Mouse (Mus musculus) gastrocnemius, postnatal 14 days (tissue): ENCODE results near the gene Ptpru. TPM values are rescaled to one million over a fixed set of nuclear protein-coding genes. Genes with fewer than 3 reads are reported as not detected.

Experiments
- DNase-seq: peaks from one replicate; pipeline ENCODE4 v3.0.0; 2021; ENCODE audit warnings: mixed read lengths
- intact Hi-C: fragments of 180-260 bp; cut with DNase I; formaldehyde crosslinking; loops from one replicate; pipeline ENCODE4 v1.15.1; 2025; ENCODE audit warnings: low total_unique reads
- long read RNA-seq, 2 experiments: library from polyadenylated mRNA; stranded (forward); transcript quantifications; one replicate each; pipeline ENCODE4 v2.0.0; 2021
- total RNA-seq, 2 experiments: library from RNA; stranded (reverse); gene quantifications; 2 replicates each; pipeline ENCODE4 v1.2.3; 2021

Ptpru gene
- total RNA-seq, result 1 to 10 TPM; 1.1 to 1.5 TPM
- long read RNA-seq, experiment 1, result 0 reads
- long read RNA-seq, experiment 2, partial matches to known transcripts, result 0 of 1 reads
- long read RNA-seq, experiment 2, other reads (novel, unspliced or antisense), result 1 of 1 reads

- DNase-seq, result peak; percentile 89
- intact Hi-C loops, result loop anchor here (2.0 to 10.0 kb wide), 5 partner anchors 53 to 876 kb away; no protein-coding TSS in a partner anchor
These were observed at the start of gene Ptpru for GRCm38 (mm10) chr4:131837872-131838524. TSS of gene Ptpru (minus strand) at chr4:131838288.

DNA sequence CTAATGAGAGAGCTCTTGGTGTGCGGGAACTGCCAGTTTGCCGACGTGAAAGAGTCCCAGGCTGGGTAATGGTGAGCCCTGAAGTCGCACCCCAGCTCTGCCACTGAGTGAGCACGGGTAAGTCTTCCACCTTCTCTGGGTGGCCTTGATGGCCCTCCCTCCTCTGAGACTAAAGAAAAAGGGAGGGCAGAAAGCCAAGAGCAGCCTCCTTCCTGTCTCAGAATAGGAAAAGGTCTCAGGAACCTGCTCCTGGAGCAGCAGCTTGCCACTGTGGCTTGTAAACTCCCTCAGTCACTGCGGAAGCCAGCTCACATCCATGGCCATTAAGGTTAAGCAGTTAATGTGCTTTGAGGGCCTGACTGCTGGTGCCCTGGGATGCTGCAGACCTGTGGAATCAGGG lies 47.3 kb upstream of the Ptpru start:
- no peak for DNase-seq
- intact Hi-C loops, result no loop called here

- DNase-seq, result no peak
- intact Hi-C loops, result no loop called here
These were observed 45.5 kb upstream of the Ptpru start for GRCm38 (mm10) chr4:131883571-131883970.

- intact Hi-C loops, result no loop called here
- DNase-seq, result no peak
These were observed 43.2 kb upstream of the Ptpru start for GRCm38 (mm10) chr4:131881306-131881705.

DNA sequence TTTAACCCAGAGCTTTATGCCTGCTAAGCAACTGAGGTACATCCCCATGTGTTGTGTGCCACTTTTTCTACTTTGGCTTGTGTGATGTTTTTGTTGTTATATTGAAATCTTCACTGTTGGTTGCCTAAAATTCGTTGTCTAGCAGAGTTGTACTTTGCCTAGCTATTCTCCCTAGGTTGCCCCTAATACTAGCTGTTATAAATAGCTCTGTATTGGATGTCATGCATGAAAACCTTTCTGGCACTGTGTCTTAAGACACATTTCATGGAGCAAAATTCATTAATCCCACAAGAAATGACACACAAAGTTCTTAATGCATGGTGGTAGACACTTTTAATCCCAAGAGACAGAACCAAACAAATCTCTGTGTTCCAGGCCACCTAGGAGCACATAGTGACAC lies 41.6 kb upstream of the Ptpru start:
- DNase-seq, result no peak
- intact Hi-C loops, result no loop called here

GRCm38 (mm10) chr4:131876836-131877235 lies 38.7 kb upstream of the Ptpru start:
- intact Hi-C loops, result no loop called here
- no peak for DNase-seq

- DNase-seq, result no peak
- intact Hi-C loops, result no loop called here
These were observed 37.2 kb upstream of the Ptpru start for GRCm38 (mm10) chr4:131875242-131875641.

DNA sequence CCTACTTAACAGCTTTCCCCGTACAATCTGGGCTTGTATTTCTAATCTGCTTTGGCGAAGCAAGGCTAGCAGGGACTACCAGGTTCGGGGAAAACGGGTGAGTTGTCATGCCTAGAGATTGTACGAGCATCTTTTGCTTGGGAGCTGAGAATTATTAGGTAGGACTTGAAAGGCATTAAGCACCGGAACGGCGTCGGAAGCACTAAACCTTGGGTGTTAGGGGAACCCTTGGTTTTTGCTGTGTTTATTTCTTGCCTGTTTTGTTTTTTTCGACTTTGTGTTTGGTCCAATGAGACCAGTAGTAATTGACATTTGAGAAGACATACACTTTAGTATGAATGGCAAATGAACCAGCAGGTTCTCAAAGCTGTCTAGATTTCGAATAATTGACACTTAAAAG lies 36.5 kb upstream of the Ptpru start:
- intact Hi-C loops, result no loop called here

DNA sequence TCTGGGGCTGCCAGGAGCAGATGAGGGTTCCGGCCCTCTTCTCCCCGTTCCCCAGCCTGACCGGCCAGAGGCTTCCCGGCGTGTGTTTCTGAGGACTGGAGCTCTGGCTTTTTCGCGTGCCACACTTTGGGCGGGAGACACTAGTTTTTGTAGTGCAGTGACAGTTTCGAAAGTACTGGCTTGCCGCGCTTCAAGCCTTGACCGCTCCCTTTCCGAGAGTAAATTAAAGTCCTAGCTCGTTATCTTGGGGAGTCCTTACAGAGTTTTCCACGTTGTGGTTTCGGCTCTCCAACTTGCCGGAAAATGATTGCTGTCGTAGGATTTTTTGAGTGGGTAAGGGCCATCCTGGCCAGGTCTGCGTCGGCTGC lies 36.1 kb upstream of the Ptpru start:
- DNase-seq, result no peak
- intact Hi-C loops, result no loop called here

More for the DNA sequence above, 36.5 kb upstream of the Ptpru start:
- DNase-seq, result no peak

DNA sequence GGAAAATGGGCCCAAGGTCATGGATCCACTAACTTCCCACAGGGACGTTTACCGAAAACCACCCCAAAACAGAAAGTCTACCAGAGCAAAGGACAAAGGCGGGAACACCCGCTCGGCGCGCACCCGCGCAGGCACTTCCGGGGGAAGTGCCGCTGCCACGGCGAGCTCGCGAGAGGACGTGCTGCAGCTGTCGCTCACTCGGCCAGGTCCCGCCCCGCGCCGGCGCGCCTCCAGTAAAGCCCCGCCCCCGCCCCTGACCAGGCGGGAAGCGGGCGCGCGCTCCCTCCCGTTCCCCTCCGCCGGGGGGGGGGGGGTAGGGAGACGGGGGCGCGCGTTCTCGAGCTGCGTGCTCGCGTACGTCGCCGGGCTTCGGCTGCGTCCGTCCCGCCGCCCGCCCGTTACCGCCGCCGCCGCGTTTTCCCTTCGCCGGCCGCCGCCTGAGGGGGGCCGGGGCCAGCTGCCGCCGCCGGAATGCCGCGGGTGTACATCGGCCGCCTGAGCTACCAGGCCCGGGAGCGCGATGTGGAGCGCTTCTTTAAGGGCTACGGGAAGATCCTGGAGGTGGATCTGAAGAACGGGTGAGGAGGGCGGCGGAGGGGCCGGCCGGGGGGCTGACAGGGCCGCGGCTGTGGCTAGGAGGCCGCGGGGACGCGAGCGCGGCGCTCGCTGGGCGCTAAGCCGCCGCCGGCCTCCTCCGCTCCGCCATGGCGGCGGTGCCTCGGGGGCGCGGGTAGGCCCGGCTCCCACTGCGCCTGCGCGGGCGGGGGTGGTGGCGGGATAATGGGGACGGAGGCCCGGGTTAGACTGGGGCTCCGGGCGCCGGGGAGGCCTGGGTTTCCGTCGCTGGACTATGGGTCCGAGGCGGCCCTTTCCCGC lies 35.4 kb upstream of the Ptpru start, which contains the start of gene Srsf4:
Srsf4 (plus strand) TSS at position 325 of the 876 bp plus-strand sequence.
- intact Hi-C loops, result no loop called here
- peak; percentile 95 for DNase-seq

DNA sequence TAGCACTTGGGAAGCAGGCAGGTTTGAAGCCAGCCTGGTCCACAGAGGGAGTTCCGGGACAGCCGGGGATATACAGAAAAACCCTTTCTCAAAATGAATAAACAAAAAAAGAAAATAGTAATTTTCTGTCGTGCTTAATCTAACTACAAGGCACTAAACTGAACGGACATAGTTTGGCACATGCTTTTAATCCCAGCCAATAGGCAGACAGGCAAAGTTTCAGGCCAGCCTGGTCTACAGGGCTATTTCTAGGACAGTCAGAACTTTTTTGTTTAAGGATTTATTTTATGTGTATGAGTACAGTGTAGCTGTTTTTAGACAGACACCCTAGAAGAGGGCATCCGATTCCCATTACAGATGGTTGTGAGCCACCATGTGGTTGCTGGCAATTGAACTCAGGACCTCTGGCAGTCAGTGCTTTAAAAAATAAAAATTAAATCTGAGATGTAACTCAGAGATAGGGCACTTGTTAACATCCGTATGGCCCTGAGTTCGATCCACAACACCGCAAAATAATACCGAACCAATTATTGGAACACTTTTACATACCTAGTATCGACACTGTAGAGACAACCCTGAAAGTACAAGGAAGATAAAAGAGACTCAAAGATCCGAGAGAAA lies 34.7 kb upstream of the Ptpru start:
- intact Hi-C loops, result no loop called here

GRCm38 (mm10) chr4:131861341-131861739 lies 23.3 kb upstream of the Ptpru start:
- DNase-seq, result no peak
- intact Hi-C loops, result loop anchor here (5.0 kb wide), 2 partner anchors 106 to 216 kb away; partner anchors contain the start of gene Epb41

More for the DNA sequence above, 34.7 kb upstream of the Ptpru start:
- no peak for DNase-seq

DNA sequence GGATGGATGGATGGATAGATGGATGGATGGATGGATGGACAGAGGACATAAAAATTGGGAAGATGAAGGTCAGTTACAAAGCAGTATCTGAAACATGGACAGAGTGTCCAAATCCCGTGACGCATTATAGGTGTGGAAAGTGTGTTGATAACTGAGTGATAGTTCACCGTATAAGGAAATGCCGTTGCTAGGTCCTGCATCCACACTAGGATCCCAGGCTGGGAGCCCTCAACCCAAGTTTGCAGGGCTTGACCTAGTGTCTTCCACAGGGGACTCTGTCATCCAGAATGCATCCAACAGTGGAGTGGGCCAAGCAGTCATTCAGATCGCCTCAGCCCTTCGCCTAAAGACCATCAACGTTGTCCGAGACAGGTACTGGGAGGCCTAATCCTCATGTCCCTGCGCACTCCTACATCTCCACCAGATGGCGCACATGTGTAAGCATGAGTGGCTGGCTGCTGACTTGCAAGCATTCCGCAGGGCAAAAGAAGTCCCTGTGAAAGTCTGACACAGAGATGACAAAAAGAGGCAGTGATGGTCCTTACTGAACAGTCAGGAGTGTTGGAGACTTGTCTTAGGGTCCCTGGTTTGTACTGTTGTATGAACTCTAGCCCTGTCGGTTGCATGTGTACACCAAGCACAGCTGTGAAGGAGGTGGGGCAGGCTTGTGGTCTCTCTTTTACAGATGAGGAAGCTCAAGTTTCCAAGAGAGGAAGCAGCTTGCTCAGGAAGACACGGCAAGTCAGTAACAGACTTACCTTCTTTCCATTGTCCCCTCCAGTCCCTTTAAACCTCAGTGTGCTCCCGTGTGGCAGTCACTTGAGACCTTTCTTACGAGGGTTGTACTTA lies 22.6 kb upstream of the Ptpru start:
- intact Hi-C loops, result loop anchor here (5.0 kb wide), 2 partner anchors 107 to 217 kb away; partner anchors contain the start of gene Epb41
- DNase-seq, result peak; percentile 80

GRCm38 (mm10) chr4:131854950-131855349 lies 16.9 kb upstream of the Ptpru start:
- no peak for DNase-seq
- intact Hi-C loops, result no loop called here

- DNase-seq, result peak; percentile 53
- intact Hi-C loops, result no loop called here
These were observed 12.0 kb upstream of the Ptpru start for GRCm38 (mm10) chr4:131849986-131850638.

DNA sequence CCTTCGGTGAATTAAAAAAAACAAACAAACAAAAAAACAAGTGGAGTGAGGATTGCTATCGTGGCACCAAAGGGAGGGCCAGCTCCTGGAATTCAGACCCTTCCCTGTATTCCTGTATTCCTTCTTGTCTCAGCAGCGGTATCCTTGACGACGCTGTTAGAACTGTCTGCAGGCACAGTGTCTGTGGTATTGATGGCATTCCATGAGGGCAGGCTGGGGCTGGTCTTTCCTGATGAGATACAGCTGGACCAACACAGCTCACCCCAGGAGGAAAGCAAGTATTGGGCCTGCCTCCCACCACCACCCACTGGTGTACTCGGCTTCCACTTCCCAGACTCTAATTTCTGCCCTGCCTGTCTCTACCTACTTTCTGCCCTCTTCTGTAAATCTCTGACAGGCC lies 10.0 kb upstream of the Ptpru start:
- intact Hi-C loops, result no loop called here

DNA sequence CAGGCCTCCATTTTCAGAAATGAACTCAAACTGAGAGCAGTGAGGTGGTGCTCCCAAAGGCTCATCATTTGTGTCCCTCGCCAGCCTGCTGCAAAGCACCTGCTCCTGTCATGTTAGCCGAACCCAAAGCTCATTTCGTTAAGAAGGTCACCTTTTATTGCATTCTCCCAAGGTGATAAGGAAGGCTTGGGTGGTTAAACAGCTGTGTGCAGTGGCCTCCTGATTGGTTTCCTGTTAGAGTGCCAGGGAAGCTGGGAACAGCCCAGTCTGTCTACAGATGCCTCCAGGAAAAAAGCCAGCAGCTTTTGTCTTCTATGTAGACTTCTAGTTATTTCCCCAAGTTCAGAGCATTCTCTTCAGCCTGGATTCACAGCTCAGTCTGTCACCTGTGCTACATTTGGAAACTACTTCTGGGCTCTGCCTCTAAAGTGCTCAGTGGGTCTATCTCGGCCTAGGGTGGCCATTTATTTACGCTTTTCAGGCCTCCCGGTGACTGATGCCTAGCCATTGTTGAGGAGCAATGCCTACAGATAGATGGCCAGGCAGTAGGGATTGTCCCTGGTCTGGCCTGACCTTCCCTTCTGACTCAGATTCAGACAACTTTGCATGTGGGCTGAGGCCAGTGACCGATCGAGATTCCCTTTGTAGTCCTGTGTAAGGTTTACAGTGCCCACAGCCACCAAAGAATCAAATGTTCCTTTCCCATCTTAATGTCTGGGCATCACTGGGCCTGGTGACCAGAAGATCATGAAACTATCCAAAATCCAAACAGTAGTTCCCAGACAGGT lies 8.1 kb upstream of the Ptpru start:
- intact Hi-C loops, result no loop called here

More for the DNA sequence above, 10.0 kb upstream of the Ptpru start:
- DNase-seq, result no peak

DNA sequence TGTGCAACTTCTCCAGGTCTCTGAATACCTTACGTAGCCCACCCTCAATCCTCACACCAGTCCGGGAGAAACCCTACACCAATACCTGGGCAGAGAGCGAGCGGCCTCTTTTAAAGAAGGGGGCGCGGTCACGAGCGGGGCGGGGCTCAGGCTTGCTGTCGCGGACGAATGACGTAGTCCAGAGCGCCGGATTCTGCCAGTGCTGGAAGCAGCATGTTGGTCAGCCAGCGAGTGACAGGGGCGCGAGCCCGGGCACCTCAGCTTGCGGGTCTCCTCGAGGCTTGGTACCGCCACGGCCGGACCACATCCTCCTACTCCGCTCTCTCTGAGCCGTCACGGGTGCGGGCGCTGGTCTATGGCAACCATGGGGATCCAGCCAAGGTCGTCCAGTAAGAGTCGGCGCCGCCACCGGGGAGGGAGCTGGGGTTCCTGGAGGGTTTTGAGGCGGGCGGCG lies 5.2 kb upstream of the Ptpru start, which contains the start of gene Mecr:
Mecr (plus strand) TSS at position 181 of the 454 bp plus-strand sequence.
- intact Hi-C loops, result no loop called here
- peak; percentile 92 for DNase-seq

More for the DNA sequence above, 8.1 kb upstream of the Ptpru start:
- DNase-seq, result no peak
